Mouse (Mus musculus): ENCODE results near the gene Lmx1b.

Gene Lmx1b

DNA sequence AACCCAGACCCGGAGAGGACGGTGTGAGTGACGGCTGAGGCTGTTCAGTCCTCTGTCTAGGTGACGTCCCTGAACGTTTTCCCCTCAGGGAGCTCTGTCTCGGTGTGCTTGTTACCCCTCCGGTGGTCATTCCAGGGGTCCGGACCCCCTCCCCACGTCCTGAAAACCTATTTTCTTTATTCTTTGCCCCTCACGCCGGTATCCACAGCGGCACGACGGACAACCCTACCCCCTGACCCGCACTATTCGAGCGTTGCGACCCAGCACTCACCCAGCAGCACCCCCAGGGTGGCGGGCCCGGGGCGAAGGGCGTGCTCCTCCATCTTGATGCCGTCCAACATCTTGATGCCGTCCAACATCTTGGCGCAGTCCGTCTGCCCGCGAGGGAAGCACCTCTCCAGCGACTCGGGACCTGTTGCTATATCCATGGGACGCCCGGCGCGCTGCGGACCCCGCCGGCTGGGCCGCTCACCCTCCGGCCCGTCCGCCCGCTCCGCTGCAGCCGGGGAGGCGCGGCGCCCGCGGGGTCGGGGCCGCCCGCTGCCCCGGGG, at the start of gene Lmx1b:
Lmx1b (minus strand) TSS at position 341 of the 551 bp plus-strand sequence.
- no peak for DNase-seq (ENCODE audit: low spot score in 2 of 2)

DNA sequence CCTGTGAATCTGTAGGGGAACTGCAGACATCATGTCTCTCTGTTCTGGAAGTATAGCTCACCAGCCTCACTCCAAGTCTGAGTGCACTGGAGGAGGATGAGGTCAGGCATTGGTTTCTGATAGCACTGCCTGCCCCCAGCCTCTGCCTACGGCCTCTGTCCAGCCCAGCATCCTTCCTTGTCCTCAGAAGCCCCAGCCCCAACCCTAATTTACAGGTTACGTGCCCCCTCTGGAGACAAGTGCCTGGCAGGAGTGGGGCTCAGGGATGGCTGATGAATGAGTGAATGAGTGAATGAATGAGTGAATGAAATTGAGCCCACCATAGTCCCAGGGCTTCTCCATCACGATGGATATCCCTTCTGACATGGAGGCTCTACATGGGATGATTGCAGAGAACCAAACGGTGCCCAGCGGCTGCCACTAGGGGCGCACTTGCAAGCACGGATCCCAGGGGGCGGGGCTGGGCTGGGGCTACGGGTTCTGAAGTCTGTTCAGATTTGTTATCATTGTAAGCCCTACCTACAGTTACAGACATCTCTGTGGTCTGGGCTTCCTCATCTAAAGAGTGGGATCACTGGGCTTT, 49.7 kb upstream of the Lmx1b start:
- peak; percentile 31 to 74 for DNase-seq (ENCODE audit: low spot score in 2 of 2)

DNA sequence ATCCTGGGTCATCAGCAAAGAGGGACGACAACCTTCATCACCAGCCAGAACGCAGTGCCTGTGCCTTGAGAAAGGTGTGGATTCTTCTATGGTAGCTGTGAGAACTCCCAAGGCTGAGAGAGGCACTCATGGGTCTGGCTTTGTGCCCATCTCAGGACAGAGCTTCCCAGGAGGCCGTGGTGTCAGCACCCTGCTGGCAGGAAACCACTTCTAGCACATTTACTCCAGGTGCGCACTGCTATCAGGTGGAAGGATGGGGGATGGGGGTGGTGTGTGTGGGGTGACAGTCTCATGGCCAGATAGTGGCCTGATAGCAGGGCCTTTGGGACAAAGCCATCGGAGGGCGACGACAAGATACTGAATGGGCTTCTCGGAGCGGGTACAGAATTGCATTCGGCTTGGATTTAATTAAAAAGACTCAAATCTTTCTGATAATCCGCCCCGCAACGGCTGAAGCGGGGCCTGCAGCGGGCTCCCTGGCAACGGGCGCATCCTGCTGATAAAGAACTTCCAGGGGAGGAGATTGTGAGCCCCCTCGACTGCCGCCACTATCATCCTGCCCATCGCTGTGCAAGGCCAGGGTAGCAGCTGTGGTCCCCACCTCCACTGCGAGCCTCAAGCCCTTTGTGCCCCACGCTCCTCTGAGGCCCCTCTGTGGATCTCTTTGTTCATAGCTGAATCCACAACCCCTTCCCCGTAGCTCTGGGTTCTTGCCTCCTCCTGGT, 49.0 kb upstream of the Lmx1b start:
- DNase-seq (ENCODE audit: low spot score in 2 of 2), result peak; percentile 14 to 16

DNA sequence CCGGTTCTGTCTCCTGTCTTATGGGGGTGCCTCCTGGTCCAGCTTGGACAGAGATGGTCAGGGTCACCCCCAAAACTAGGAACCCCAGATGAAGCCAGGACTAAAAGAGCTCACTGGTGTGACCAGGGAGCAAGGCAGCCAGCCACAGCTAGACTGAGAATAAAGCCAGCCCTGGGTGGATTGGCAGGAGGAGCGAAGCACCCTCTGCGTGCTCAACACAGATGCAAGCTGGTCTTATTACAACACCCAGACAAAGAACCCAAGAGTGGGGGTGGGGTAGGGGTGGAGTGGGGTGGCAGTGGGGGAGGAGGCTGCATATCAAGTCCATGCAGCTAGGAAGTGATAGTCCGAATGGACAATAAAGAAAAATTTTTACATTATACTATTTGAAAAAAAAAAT, 43.3 kb upstream of the Lmx1b start:
- no peak for DNase-seq (ENCODE audit: low spot score in 2 of 2)

DNA sequence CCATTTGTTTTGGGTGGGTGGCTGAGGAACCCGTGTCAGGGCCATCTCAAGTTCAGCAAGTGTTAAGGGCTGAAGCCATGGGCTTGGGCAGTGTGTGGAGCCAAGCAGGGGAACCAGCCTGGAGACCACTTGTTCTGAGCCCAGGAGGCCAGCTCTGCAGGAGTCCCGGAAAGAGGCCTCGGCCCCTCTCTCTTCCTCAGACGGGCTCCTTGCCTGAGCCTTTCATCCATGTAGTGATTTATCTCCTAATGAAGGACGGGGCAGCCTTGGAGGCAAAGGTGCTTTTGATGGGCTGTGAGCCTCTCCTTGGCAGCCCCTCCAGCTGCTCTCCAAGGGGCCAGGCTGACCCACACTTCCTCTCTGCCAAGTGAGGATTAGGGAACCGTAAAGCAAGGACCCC, 42.8 kb upstream of the Lmx1b start:
- no peak for DNase-seq (ENCODE audit: low spot score in 2 of 2)

DNA sequence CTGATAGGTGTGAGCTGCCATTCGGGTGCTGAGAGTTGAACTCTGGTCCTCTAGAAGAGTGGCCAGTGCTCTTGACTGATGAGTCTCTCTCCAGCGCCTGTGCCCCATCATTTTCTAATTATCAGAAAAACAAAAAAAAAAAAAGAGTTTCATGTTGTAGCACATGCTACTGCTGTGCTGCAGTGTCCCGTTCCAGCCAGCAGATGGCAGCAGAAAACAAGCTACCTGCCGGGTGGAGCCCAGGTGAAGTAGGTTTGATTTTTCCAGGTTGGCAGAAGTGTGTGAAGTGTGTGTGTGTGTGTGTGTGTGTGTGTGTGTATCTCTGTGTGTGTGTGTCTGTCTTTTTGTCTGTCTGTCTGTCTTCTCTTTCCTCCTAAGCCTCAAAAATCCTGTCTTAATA, 41.9 kb upstream of the Lmx1b start:
- peak; percentile 32 to 73 for DNase-seq (ENCODE audit: low spot score in 2 of 2)

DNA sequence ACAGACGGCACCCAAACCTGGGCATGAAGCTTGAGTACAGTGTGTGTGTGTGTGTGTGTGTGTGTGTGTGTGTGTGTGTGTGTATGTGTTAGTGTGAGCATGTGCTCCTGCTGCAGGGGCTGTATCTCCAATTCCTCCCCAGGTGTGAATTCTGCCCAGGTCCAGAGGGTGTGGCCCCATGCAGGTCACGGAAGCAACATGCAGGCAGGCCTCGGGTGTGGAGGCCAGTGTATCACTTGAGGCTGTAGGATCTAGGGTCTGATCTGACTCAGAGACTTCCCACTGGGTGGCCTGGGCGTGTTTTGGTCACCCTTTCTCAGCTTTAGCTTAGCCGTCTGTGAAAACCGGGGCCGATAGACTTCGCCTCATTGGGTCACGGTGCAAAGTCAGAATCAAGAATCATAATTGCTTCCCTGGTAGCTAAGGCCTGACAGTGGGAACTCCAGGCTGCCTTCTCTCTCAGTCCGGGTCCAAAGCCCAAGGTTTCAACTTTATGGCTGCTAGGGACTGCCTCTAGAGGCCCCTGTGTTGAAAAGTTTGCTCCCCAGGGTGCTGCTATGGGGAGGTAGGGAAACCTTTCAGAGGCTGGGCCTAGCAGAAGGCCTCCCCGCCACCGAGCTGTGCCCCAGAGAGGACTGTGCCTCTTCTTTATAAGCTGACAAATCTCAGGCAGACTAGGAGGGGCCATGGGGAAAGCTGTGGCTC, 38.8 kb upstream of the Lmx1b start:
- no peak for DNase-seq (ENCODE audit: low spot score in 2 of 2)

DNA sequence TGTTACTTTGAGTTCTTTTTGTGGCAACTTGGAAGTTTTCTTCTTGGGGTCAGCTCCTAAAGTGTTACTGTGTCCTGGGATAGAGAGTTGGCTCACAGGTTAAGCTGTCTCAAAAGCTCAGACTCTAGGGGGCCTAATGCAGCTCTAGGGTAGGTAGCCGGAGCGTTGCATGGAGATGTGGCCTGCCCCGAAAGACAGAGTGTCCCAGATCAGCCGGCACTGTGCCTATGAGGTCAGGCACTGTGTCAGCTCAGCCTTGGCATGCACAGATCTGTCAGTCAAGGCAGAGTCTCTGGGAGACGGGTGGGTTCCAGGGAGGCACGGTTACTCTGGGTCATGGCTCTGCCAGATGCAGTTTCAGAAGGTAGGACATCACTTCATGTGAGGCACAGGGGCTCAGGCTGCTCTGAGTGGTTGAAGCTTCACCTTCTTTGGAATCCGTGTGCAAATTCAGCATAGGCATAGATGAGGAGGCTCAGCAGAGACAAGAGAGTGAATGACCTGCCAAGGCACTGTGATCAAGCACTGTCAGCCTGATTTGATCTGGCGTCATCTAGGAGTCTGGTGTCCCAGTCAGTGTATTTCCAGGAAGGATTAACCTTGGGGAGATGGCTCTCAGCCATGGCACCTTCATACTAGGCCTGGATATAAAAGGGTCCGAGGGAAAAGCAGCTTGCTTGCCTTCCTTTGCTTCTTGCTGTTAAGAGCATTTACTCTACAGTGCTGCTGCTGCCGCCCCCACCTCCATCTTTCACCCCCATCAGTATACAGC, 32.6 kb upstream of the Lmx1b start:
- no peak for DNase-seq (ENCODE audit: low spot score in 2 of 2)

DNA sequence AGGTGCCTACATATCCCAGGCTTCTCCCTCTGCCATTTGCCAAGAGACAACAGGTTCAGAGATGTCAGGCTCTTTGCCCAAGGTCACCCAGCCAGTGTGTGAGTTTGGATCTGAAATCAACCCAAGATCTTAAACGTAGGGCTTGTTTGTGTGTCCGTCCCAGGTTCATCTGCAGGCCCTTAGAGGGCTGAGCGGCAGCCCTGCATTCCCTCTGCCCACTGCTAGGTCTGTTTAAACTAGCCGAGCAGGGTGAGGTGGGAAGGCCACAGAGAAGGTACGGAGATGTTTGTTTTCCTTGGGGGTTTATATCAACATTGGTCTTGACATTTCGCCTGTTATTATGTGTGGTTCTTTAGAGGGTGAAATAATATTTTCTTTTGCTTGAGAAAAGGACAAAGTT, 28.4 kb upstream of the Lmx1b start:
- DNase-seq (ENCODE audit: low spot score in 2 of 2), result no peak

DNA sequence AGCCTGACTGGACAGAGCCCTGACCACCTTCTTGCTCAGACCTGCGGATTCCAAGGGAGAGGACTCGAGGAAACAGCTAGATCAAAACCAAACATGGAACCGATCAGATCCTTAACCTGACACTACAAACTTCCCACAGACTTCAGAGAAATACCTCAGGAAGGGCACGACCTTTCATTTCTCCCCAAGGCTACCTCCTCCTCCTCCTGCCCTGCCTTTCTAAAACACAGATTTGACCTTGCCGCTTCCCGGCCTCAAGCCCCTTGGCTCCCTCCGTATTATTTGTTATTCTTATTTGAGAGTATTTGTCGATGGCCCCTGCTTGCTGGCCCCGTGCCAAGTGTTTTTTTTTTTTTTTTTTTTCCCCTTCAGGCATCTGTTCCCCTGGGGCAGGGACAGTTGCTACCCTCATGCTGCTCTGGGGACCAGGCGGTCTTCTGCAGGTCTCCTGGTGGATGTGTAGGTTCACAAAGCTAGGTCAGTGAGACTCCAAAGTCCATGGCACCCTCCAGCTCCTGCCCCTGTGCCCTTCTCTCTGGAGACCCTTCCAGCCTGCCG, 26.2 kb upstream of the Lmx1b start:
- DNase-seq (ENCODE audit: low spot score in 2 of 2), result no peak

DNA sequence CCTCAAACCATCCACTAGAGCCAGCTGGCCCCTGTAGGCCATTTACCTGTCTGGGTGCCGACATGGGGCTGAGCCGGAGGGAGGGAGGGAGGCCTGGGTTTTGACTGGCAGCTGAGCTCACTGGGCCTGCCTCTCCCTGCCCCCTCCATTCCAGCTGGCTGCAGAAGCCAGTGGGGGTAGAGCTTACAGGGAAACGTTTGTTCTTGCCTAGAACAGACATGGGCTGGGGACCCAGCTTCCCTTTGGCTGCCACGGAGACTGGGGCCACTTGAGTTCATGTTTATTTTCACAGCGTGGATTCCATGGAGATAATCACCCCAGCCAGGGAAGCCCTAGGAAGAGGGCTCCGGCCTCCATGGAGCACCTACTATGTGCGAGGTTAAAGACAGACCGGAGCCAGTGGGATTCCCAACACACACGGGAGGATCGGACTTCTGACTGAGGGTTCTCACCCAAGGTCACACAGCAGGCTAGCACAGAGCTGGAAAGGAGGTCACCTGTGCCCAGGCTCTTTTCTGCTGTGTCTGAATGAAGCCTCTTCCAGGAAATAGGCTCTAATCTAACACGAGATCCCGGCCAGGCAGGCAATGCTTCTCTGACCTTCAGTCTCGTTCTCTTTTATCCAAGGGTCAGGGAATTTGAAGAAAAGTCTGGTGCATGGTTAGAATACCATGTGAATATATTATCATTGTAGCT, 25.2 kb upstream of the Lmx1b start:
- no peak for DNase-seq (ENCODE audit: low spot score in 2 of 2)

DNA sequence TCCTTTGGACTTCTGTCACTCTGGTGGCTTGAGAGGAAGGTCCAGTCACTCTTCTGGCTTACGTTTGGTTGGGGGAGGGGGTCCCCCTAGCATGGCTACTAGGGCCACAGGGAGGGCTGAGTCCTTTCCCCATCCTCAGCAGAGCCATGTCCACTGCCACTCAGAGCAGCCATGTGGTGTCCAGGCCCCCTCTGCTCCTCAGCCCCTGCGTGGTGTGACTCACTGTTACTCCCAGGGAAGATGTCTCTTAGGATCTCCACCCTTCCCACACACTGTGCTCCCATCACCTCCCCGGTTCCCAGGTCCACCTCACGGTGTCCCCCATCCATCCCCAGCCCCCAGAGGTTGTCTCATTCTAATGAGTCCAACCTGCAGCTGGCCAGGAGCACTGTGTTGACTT, 24.4 kb upstream of the Lmx1b start:
- DNase-seq (ENCODE audit: low spot score in 2 of 2), result no peak

DNA sequence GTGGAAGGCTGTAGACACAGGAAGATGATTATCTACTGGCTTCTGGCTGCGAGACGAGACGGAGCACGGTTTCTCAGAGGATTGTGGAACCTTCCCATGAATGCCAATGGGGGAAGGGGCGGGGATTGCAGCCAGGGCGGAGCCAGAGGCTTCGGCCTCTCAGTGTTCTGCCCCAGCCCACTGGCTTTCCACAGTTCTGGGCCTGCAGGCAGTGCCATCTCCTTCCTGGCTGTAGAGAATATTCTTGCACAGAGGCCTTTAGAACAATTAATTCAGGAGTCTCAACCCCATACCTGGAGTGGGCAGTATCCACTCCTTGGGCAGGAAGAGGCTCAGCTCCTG, 18.9 kb upstream of the Lmx1b start:
- no peak for DNase-seq (ENCODE audit: low spot score in 2 of 2)

DNA sequence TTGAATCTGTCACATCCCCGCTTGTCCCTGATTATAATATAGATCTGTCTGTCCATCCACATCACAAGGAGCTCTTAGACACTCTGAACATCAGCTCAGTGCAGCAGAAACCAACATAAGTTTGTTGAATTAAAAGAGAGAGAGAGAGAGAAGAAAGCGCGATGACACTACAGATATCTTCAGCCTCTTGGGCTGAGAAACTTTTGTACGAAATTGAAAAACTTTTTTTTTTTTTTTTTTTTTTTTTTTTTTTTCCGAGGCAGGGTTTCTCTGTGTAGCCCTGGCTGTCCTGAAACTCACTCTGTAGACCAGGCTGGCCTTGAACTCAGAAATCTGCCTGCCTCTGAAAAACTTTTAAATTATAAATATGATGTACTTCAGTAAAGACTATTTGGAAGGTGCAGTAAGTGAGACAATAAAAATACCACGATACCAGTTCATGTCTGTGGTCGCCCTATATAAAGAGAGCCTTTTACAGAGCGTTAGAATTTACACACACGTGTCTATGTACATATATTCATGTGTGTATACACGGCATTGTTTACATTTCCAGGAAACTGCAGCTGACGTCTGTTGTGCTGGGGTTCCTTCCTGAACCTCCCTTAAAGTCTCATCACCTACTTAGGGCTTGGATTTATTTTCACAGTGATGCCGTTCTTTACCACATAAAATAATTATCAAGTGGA, 18.4 kb upstream of the Lmx1b start:
- DNase-seq (ENCODE audit: low spot score in 2 of 2), result no peak

DNA sequence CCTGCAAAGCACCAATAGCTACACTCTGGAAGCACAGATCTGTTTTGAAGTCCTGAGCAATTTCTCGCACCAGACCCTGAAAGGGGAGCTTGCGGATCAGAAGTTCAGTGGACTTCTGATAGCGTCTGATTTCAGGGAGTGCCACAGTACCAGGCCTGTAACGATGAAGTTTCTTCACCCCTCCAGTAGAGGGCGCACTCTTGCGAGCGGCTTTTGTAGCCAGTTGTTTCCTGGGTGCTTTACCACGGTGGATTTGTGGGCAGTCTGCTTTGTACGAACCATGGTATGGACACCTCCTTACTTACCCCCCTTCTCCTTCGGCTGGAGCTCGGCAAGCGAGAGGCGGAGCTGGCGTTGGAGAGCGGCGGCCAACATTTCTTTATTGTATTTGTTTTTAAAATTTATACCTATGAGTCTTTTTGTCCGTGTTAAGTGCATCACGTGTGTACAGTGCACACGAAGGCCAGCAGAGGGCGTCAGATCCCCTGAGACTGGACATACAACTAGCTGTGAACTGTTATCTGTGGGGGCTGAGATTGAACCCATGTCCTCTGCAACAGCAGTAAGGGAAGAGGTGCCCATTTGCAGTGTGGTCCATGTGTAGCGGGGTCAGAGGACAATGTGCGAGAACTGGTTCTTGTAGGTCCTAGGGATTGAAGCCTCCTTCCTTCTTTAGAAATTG, 12.3 kb upstream of the Lmx1b start:
- no peak for DNase-seq (ENCODE audit: low spot score in 2 of 2)

DNA sequence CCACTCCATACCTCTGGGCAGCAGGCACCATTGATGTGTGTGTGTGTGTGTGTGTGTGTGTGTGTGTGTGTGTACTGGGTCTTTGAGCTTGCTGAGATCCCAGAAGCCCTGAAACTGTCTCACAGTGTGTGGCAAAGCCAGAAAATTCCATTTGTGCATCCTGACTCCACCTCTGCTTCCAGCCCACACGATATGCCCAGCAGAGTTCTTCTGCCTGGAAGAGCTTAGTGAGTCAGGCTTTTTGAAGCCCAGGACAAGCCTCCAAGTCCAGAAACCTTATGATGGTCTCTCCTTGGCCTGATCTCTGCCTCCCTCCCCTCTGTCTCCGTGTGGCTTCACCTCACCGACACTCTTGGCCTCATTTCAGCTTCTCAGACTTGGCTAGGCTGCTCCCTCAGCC, 9.1 kb upstream of the Lmx1b start:
- DNase-seq (ENCODE audit: low spot score in 2 of 2), result no peak

DNA sequence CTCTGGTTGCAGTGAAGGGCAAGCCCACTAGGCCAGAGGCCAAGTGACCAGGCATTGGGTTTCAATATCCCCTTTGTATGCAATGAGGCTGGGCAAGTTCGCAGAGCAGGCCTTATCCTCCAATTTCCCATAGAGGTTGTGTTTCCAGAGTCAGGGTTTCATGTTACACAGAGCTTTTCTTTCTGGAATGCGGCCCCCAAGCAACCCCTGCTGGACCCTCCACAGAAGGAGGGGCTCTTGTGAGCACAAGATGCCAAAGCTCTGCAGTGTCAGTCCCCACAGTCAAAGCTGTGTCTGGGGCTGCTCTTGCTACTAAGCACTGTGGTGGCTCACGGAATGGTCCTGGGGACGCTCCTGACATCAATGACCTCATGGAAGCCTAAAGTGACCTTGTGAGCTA, 8.6 kb upstream of the Lmx1b start:
- DNase-seq (ENCODE audit: low spot score in 2 of 2), result no peak

DNA sequence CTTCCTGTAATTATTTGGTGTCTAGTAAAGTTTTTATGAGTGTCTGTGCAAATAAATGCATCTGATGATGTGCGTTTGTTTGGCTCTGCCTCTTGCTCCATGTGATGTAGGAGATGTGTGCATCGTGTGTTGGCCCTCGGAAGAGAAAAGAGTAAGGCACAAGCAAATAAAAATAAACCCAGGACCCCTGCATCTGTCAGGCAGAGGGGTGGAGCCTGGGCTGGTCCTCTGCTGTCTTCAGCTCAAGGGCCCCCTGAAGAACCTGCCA, 5.9 kb upstream of the Lmx1b start:
- DNase-seq (ENCODE audit: low spot score in 2 of 2), result no peak

DNA sequence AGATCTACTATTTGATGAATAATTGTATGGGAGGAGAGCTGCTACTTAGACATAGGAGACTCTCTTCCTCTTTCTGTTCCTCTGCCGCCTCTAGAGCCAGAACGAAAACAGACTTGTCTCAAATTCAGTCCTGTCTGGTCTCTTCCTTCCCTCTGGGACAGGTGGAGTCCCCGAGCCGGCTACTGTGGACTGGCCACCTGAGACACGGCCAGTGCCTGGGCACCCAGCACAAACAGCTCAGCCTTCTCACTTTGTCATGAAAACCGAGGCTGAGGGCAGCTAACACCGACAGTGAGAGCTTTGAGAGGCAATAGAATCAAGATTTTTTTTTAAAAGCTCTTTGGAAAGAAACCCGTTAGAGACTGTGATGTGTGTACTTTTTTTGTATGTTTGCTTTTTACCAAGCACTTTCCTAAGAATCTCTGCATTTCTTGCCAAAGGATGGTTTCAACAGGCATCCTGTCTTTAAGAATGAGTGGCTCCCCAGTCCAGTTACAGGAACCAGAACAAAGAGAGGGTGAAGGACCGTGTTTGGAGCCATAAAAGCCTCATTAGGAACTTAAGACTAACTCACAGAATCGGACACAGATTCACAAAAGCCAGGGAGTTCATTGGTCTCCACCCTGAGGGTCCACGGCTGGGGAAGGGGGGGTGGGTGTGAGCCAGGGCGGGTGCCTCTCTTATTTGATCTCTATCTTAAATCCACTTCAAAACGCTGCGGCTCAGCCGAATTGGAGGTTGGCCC, 5.4 kb upstream of the Lmx1b start:
- no peak for DNase-seq (ENCODE audit: low spot score in 2 of 2)

All from thymus, postnatal 10 days (tissue).